Mouse (Mus musculus) C2C12 (cell line): ENCODE measurements at regions not wholly inside any gene's neighbourhood (a gene's known extent, or its start where the extent isn't known, plus 50 kb on each side); places are given as distances from the start of the nearest gene placed in this dataset.
A peak's percentile ranks its signal among the peaks of the same experiment; 100 is the strongest.

Source experiments
- H3K27me3 ChIP-seq: one replicate; pipeline ENCODE4 v1.6.1; 2011; ENCODE audit not compliant: control insufficient read depth, insufficient read depth, insufficient read length
- H3K36me3 ChIP-seq: one replicate; pipeline ENCODE4 v1.6.1; 2011; ENCODE audit not compliant: control insufficient read depth, insufficient read depth
- H3K4me3 ChIP-seq: one replicate; pipeline ENCODE4 v1.5.1; 2011; ENCODE audit warnings: mild to moderate bottlenecking, control low read depth; ENCODE audit not compliant: poor library complexity, insufficient read depth, severe bottlenecking
- H3K79me2 ChIP-seq: one replicate; pipeline ENCODE4 v1.6.1; 2011; ENCODE audit not compliant: control insufficient read depth, insufficient read depth
- H3K79me3 ChIP-seq: one replicate; pipeline ENCODE4 v1.6.1; 2011; ENCODE audit warnings: low read depth, control low read depth
- H3ac ChIP-seq: one replicate; pipeline ENCODE3; 2011; ENCODE audit warnings: low read depth; ENCODE audit not compliant: control insufficient read depth, insufficient read length
- CEBPB ChIP-seq: IDR thresholded peaks from one replicate; pipeline ENCODE4 v1.6.1; 2011; ENCODE audit warnings: low read depth, mild to moderate bottlenecking, control low read depth, moderate library complexity
- CTCF ChIP-seq: IDR thresholded peaks from one replicate; pipeline ENCODE4 v1.5.1; 2011; ENCODE audit not compliant: control insufficient read depth, insufficient read depth, insufficient read length
- FOSL1 ChIP-seq: IDR thresholded peaks from one replicate; pipeline ENCODE4 v1.8.0; 2011; ENCODE audit warnings: mild to moderate bottlenecking, low read length; ENCODE audit not compliant: poor library complexity, insufficient read depth, severe bottlenecking
- MAX ChIP-seq: IDR thresholded peaks from one replicate; pipeline ENCODE4 v1.6.1; 2011; ENCODE audit warnings: mild to moderate bottlenecking, control low read depth
- MYOD1 ChIP-seq: IDR thresholded peaks from one replicate; pipeline ENCODE4 v1.6.1; 2011; ENCODE audit warnings: low read depth; ENCODE audit not compliant: control insufficient read depth, insufficient read length
- MYOG ChIP-seq: IDR thresholded peaks from one replicate; pipeline ENCODE4 v1.6.1; 2011; ENCODE audit not compliant: control insufficient read depth, insufficient read length; ENCODE audit errors: extremely low read depth
- USF1 ChIP-seq: IDR thresholded peaks from one replicate; pipeline ENCODE4 v1.6.1; 2011; ENCODE audit warnings: low read depth, mild to moderate bottlenecking, control low read depth, moderate library complexity

- Histone ChIP-seq H3K4me3 (no peak overlapping the region), H3K79me2 (no peaks in the 10 kb centered on the region), H3ac (no peak overlapping the region), H3K79me3 (no peaks in the 10 kb centered on the region), H3K36me3 (no peaks in the 10 kb centered on the region), H3K27me3 (no peaks in the 10 kb centered on the region)
- TF ChIP-seq MYOD1 (no peak), CTCF (no peak), MYOG (no peak), CEBPB (no peak), MAX (no peak)
Measured at GRCm38 (mm10) chr13:110871776-110872135, 383.1 kb upstream of the Actbl2 start.

- no peak for TF ChIP-seq MAX
- no peak for TF ChIP-seq MYOG
- no peak for TF ChIP-seq MYOD1
- no peak for TF ChIP-seq CTCF
- TF ChIP-seq CEBPB, result no peak
- TF ChIP-seq USF1, result no peak
- TF ChIP-seq FOSL1, result no peak
- Histone ChIP-seq H3K4me3 (no peak overlapping the region), H3K79me2 (no peaks in the 10 kb centered on the region), H3K27me3 (no peaks in the 10 kb centered on the region), H3K36me3 (no peaks in the 10 kb centered on the region), H3ac (no peak overlapping the region), H3K79me3 (no peaks in the 10 kb centered on the region)
Measured at GRCm38 (mm10) chr13:110881573-110881972, 373.2 kb upstream of the Actbl2 start.

- TF ChIP-seq MAX (no peak), MYOD1 (no peak), CEBPB (no peak), USF1 (no peak), MYOG (no peak), FOSL1 (no peak), CTCF (no peak)
- Histone ChIP-seq H3ac (no peak overlapping the region), H3K79me2 (no peaks in the 10 kb centered on the region), H3K4me3 (no peak overlapping the region), H3K36me3 (no peaks in the 10 kb centered on the region), H3K27me3 (no peaks in the 10 kb centered on the region), H3K79me3 (no peaks in the 10 kb centered on the region)
Measured at GRCm38 (mm10) chr13:110882173-110882572, 372.6 kb upstream of the Actbl2 start.

- no peaks in the 10 kb centered on the region for H3K79me2 ChIP-seq
- no peaks in the 10 kb centered on the region for H3K27me3 ChIP-seq
- H3ac ChIP-seq, result no peak overlapping the region
- no peaks in the 10 kb centered on the region for H3K36me3 ChIP-seq
- TF ChIP-seq CEBPB, result peak; percentile 71
- no peak for TF ChIP-seq FOSL1
- H3K4me3 ChIP-seq, result no peak overlapping the region
- H3K79me3 ChIP-seq, result no peaks in the 10 kb centered on the region
Measured at GRCm38 (mm10) chr13:110882661-110883172, 372.1 kb upstream of the Actbl2 start.

GRCm38 (mm10) chr13:110893909-110894308 lies 360.9 kb upstream of the Actbl2 start:
- Histone ChIP-seq H3K4me3 (no peak overlapping the region), H3K36me3 (no peaks in the 10 kb centered on the region), H3ac (no peak overlapping the region), H3K27me3 (no peaks in the 10 kb centered on the region), H3K79me2 (no peaks in the 10 kb centered on the region), H3K79me3 (no peaks in the 10 kb centered on the region)
- TF ChIP-seq MAX (no peak), MYOD1 (no peak), FOSL1 (no peak), USF1 (no peak), CEBPB (no peak), MYOG (no peak), CTCF (no peak)

- TF ChIP-seq USF1 (no peak), FOSL1 (no peak), MYOD1 (no peak), CTCF (no peak), MYOG (no peak), MAX (no peak)
Measured at GRCm38 (mm10) chr13:110895349-110895748, 359.5 kb upstream of the Actbl2 start.

More at GRCm38 (mm10) chr13:110895349-110895748, 359.5 kb upstream of the Actbl2 start:
- H3K79me2 ChIP-seq, result no peaks in the 10 kb centered on the region
- no peak overlapping the region for H3K4me3 ChIP-seq
- no peaks in the 10 kb centered on the region for H3K36me3 ChIP-seq
- no peaks in the 10 kb centered on the region for H3K27me3 ChIP-seq
- H3K79me3 ChIP-seq, result no peaks in the 10 kb centered on the region
- H3ac ChIP-seq, result no peak overlapping the region
